Mouse (Mus musculus) CD4-positive naive resting alpha-beta T cell, adult 57 days (primary cell): ENCODE measurements around the gene Slc25a22. TPM values are rescaled to one million over a fixed set of nuclear protein-coding genes. Genes with fewer than 3 reads are reported as not detected.

Experiments used
- total RNA-seq: library from RNA; stranded (reverse); gene quantifications from one replicate; pipeline ENCODE4 v1.2.4, GENCODE M21; 2023

The Slc25a22 gene
- 49.9 TPM for total RNA-seq

GRCm38 (mm10) chr7:141437178-141438120 lies at the start of gene Slc25a22:
Slc25a22 (minus strand) TSS chr7:141437892.

DNA sequence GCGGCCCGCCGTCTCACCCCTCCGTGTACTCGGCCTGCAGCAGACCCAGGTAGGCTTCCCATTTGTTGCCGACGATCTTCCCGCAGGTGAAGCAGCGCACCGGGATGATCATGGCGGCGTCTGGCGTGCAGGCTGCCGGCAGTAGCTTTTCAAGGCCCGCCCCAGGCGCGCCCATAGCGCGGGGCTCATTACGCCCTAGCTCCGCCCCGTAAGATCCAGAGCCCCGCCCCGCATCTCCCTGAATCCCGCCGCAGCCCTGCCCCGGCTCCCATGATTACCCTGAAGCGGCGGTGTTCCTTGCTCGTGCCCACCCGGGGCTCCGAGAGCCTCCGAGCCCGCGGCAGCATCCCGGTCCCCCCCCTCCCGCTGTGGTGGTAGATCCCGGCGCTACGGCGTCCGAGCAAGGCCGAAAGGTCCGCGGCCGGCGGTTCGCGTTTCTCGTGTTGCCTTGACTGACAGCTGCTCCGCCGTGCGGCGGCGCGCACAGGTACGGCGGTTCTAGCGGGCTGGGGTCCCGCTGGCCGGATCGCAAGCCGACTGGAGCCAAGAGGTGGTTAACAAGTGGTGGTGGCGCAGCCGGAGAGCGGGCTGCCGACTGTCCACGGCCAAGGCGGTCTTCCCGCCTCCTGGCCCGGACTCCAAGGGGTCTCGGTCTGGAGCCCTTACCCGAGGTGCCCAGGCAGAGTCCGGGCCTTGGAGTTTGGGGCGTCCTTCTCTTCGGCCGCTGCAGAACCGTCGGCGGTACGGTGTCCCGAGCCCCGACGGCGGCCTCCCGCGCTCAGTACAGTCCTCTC lies 37.5 kb upstream of the Slc25a22 start, which contains the start of the genes Polr2l and Tspan4:
Gene Polr2l, minus strand, starts transcription at position 122 of the 794 bp plus-strand sequence.
Gene Tspan4, plus strand, starts transcription at position 230 of the 794 bp plus-strand sequence.

DNA sequence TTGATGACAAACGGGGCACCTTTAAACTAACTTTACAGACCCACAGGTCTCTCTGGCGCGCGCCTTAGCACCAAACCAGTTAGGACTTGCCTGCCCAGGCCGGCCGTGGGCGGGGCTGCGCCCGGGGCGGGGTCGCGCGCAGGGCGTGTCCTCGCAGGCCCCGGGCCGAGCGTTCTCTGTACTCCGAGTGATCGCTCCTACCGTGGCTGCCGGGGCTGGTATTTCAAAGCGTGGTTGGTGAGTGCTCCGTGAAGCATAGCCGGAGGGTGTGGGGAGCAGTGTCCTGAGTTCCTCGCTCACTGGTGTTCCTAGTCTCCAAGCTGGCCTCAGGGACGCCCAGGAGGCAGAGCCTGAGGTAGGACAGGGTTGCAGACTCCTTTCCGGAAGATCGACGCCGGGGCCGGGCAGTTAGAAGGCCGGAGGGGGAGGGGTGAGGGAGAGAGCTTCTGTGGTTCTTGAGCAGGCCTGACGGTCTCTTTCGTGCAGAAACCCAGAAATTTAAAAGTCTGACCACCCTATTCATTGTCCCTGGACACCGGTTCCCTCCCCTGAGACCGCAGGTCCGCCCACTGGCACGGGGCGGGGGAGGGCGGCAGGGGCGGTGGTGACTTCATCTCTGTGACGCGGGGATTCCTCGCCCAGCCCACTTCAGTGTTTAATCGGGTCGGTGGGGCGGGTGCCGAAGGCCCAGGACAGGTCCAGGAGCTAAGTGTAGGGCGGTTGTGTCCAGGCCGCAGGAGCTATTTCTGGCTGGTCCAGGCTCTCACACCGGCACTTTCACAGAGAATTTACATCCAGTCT lies 29.7 kb upstream of the Slc25a22 start, which contains the start of gene Cd151:
Gene Cd151, plus strand, starts transcription at position 163 of the 801 bp plus-strand sequence.

GRCm38 (mm10) chr7:141460391-141461113 lies 22.9 kb upstream of the Slc25a22 start, which contains the start of gene Cracr2b:
Cracr2b (plus strand) TSS chr7:141461094.

GRCm38 (mm10) chr7:141454967-141455551 lies 17.4 kb upstream of the Slc25a22 start, which contains the start of gene Pnpla2:
Pnpla2 (plus strand) TSS chr7:141455198.

GRCm38 (mm10) chr7:141447110-141447991 lies 9.7 kb upstream of the Slc25a22 start, which contains the start of gene Rplp2:
Rplp2 (plus strand) TSS chr7:141447370.

DNA sequence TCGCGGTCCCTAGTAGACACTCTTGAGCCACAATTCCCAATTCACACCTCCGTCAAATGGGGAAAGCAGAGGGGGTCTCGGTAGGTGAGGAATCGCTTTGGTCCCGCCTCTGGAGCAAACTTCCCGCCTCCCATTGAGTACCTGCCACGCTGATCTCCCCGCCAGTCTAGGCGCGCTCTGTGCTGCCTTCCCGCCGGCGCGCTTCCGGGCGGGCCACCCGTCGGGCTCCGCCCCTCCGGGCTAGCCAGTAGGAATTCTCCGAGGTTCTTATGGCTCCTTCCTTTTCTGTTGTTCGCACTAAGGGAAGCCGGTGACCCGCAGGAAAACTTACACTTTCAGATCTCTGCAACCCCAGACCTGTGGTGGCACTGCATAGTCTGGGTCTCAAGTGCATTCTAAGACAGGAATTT lies 6.1 kb upstream of the Slc25a22 start, which contains the start of gene Pidd1:
Gene Pidd1, minus strand, starts transcription at position 198 of the 410 bp plus-strand sequence.

GRCm38 (mm10) chr7:141429310-141429709 lies 8.4 kb downstream of the Slc25a22 start, which contains the start of gene Cend1:
Cend1 (minus strand) TSS chr7:141429491.

GRCm38 (mm10) chr7:141413809-141414584 lies 23.7 kb downstream of the Slc25a22 start, which contains the start of gene Gatd1:
Gatd1 (minus strand) TSS chr7:141414136.

GRCm38 (mm10) chr7:141391625-141392551 lies 45.8 kb downstream of the Slc25a22 start, which contains the start of gene Taldo1:
Taldo1 (plus strand) TSS chr7:141392199.

Other genes starting within 250 kb of the Slc25a22 start
- gene Hras, start 243.9 kb downstream of the Slc25a22 start, total RNA-seq: 31.0 TPM
- gene Lrrc56, start 243.7 kb downstream of the Slc25a22 start, total RNA-seq: 4.7 TPM
- 3.3 TPM for gene Lmntd2, start 223.8 kb downstream of the Slc25a22 start, total RNA-seq
- gene Rassf7, start 222.0 kb downstream of the Slc25a22 start, total RNA-seq: 10.2 TPM
- gene Phrf1, start 209.1 kb downstream of the Slc25a22 start, total RNA-seq: 165 TPM
- 47.4 TPM for gene Irf7, start 171.4 kb downstream of the Slc25a22 start, total RNA-seq
- not detected for gene Cdhr5, start 161.1 kb downstream of the Slc25a22 start, total RNA-seq
- gene Sct, start 158.8 kb downstream of the Slc25a22 start, total RNA-seq: not detected
- gene Drd4, start 145.9 kb downstream of the Slc25a22 start, total RNA-seq: not detected
- gene Deaf1, start 110.2 kb downstream of the Slc25a22 start, total RNA-seq: 68.8 TPM
- 24.8 TPM for gene Tmem80, start 110.2 kb downstream of the Slc25a22 start, total RNA-seq
- gene Eps8l2, start 99.0 kb downstream of the Slc25a22 start, total RNA-seq: 0.65 TPM
- 98.5 TPM for gene Taldo1, start 45.7 kb downstream of the Slc25a22 start, total RNA-seq
- gene Gatd1, start 23.8 kb downstream of the Slc25a22 start, total RNA-seq: 37.5 TPM
- not detected for gene Cend1, start 8.4 kb downstream of the Slc25a22 start, total RNA-seq
- 2.7 TPM for gene Pidd1, start 6.1 kb upstream of the Slc25a22 start, total RNA-seq
- 3,316 TPM for gene Rplp2, start 9.5 kb upstream of the Slc25a22 start, total RNA-seq
- 61.0 TPM for gene Pnpla2, start 17.3 kb upstream of the Slc25a22 start, total RNA-seq
- gene Cracr2b, start 23.2 kb upstream of the Slc25a22 start, total RNA-seq: 1.7 TPM
- 8.9 TPM for gene Cd151, start 29.5 kb upstream of the Slc25a22 start, total RNA-seq
- gene Polr2l, start 37.2 kb upstream of the Slc25a22 start, total RNA-seq: 19.9 TPM
- 2.1 TPM for gene Tspan4, start 37.3 kb upstream of the Slc25a22 start, total RNA-seq
- gene Chid1, start 102.0 kb upstream of the Slc25a22 start, total RNA-seq: 20.9 TPM
- gene Ap2a2, start 124.3 kb upstream of the Slc25a22 start, total RNA-seq: 65.0 TPM
- not detected for gene Muc6, start 217.4 kb upstream of the Slc25a22 start, total RNA-seq